Mouse (Mus musculus) embryonic facial prominence, embryonic 15.5 days (tissue): Measurements from ENCODE around the gene Tnfaip8l2. TPM values are rescaled to one million over a fixed set of nuclear protein-coding genes. Genes with fewer than 3 reads are reported as not detected.
A peak's percentile ranks its signal among the peaks of the same experiment; 100 is the strongest.

Experiments
- ATAC-seq: fragments of 200-750 bp; cut with Nextera tagmentation; 2 replicates; pipeline ENCODE4 v1.8.0; 2017; ENCODE audit warnings: low read depth, moderate TSS enrichment; ENCODE audit not compliant: insufficient number of reproducible peaks, low FRiP score, low TSS enrichment
- H3K27ac ChIP-seq: fragments of 300-500 bp; sonication (generic); replicated peaks from 2 replicates; pipeline ENCODE4 v1.5.1; 2015; ENCODE audit warnings: mild to moderate bottlenecking, inconsistent platforms
- H3K27me3 ChIP-seq: fragments of 300-500 bp; sonication (generic); 2 replicates; pipeline ENCODE4 v1.6.1; 2015; ENCODE audit warnings: inconsistent platforms
- H3K36me3 ChIP-seq: fragments of 300-500 bp; sonication (generic); 2 replicates; pipeline ENCODE4 v1.6.1; 2015; ENCODE audit warnings: mild to moderate bottlenecking, inconsistent platforms
- H3K4me1 ChIP-seq: fragments of 300-500 bp; sonication (generic); 2 replicates; pipeline ENCODE4 v1.6.1; 2015; ENCODE audit warnings: inconsistent platforms
- H3K4me2 ChIP-seq: fragments of 300-500 bp; sonication (generic); replicated peaks from 2 replicates; pipeline ENCODE4 v1.6.1; 2015; ENCODE audit warnings: mild to moderate bottlenecking, inconsistent platforms
- H3K4me3 ChIP-seq: fragments of 300-500 bp; sonication (generic); replicated peaks from 2 replicates; pipeline ENCODE4 v1.5.1; 2015; ENCODE audit warnings: mild to moderate bottlenecking, inconsistent platforms
- H3K9ac ChIP-seq: fragments of 300-500 bp; sonication (generic); 2 replicates; pipeline ENCODE4 v1.6.1; 2015; ENCODE audit warnings: inconsistent platforms
- H3K9me3 ChIP-seq: fragments of 300-500 bp; sonication (generic); replicated peaks from 2 replicates; pipeline ENCODE4 v1.6.1; 2016; ENCODE audit warnings: inconsistent platforms
- WGBS: fragments of 180-500 bp; shearing (Covaris S2); methylation state at CpG from one replicate; pipeline ENCODE4 v1.1.7; 2015; 5-methylcytosine and 5-hydroxymethylcytosine counted together
- polyA plus RNA-seq: library from polyadenylated mRNA; unstranded; fragments of >200 nt; fragmentation: Nextera tagmentation; extraction: Ambion mirVana; gene quantifications from 2 replicates; pipeline ENCODE4 v1.2.1, GENCODE M21; 2015

Gene Tnfaip8l2
- polyA plus RNA-seq, 1 experiment from 2014 or later, result 6.6 TPM

- H3K4me2 ChIP-seq, result peak overlapping the region; percentile 74
- no peak for ATAC-seq
- no peak overlapping the region for H3K9ac ChIP-seq
- WGBS, result 15% methylated on average over 8 of the region's 8 CpGs
- H3K36me3 ChIP-seq, result 0 out of 2 replicates have a peak, but pooled peaks cover 2% of the 10 kb centered on the region
- H3K27me3 ChIP-seq, result no peaks in the 10 kb centered on the region
- peaks cover 40% of the 10 kb centered on the region for H3K4me1 ChIP-seq
- H3K9me3 ChIP-seq, result no peaks in the 10 kb centered on the region
- H3K27ac ChIP-seq, result no peak overlapping the region
- H3K4me3 ChIP-seq, result peak overlapping the region; percentile 65
Observed at GRCm38 (mm10) chr3:95159511-95159986, 17.4 kb upstream of the Tnfaip8l2 start.

- Histone ChIP-seq H3K4me1 (no peaks in the 10 kb centered on the region), H3K36me3 (no peaks in the 10 kb centered on the region), H3K27me3 (no peaks in the 10 kb centered on the region), H3K9me3 (no peaks in the 10 kb centered on the region), H3K27ac (no peak overlapping the region), H3K4me2 (no peak overlapping the region), H3K4me3 (no peak overlapping the region), H3K9ac (no peak overlapping the region)
- 48% methylated on average over 4 of the region's 4 CpGs for WGBS
- no peak for ATAC-seq
Observed at GRCm38 (mm10) chr3:95153874-95154273, 11.7 kb upstream of the Tnfaip8l2 start.

GRCm38 (mm10) chr3:95147924-95148323 is 5.8 kb upstream of the Tnfaip8l2 start:
- ATAC-seq, result no peak
- H3K9me3 ChIP-seq, result no peaks in the 10 kb centered on the region
- no peak overlapping the region for H3K4me3 ChIP-seq
- H3K36me3 ChIP-seq, result no peaks in the 10 kb centered on the region
- WGBS, result 47% methylated on average over 3 of the region's 3 CpGs
- no peaks in the 10 kb centered on the region for H3K27me3 ChIP-seq
- H3K27ac ChIP-seq, result no peak overlapping the region
- H3K9ac ChIP-seq, result no peak overlapping the region
- H3K4me2 ChIP-seq, result no peak overlapping the region
- no peaks in the 10 kb centered on the region for H3K4me1 ChIP-seq

DNA sequence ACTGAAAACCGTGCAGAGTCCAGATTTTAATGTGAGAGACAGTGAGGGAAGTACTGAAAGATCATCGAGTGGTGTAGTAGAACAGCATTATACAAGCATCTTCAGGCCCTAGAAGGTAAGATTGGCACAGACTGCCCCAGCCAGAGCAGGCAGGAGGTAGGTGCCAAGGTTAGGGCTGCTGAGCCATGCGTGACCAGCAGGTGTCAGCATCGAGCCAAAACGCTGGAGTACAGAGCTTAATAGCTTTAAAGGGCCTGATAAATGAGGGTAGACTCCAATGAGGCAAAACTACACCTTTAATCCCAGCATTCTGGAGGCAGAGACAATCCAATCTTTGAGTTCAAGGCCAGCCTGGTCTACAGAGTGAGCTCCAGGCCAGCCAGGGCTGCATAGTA is 454 bp upstream of the Tnfaip8l2 start:
- Histone ChIP-seq H3K9me3 (no peaks in the 10 kb centered on the region), H3K4me3 (no peak overlapping the region), H3K9ac (no peak overlapping the region), H3K4me2 (no peak overlapping the region), H3K27me3 (no peaks in the 10 kb centered on the region), H3K4me1 (no peaks in the 10 kb centered on the region), H3K36me3 (peaks cover 27% of the 10 kb centered on the region), H3K27ac (no peak overlapping the region)
- WGBS, result 7% methylated on average over 5 of the region's 5 CpGs
- 0 out of 2 replicates have a peak, but pooled peaks have one; percentile 52 for ATAC-seq

- WGBS, result 90% methylated on average over 9 of the region's 9 CpGs
Observed at GRCm38 (mm10) chr3:95141474-95141873, 686 bp downstream of the Tnfaip8l2 start.

GRCm38 (mm10) chr3:95140795-95141194 is 1.4 kb downstream of the Tnfaip8l2 start:
- Histone ChIP-seq H3K27ac (no peak overlapping the region), H3K4me1 (peaks cover 5% of the 10 kb centered on the region; the same call in 1 of the 2 replicates), H3K36me3 (peaks cover 27% of the 10 kb centered on the region), H3K27me3 (no peaks in the 10 kb centered on the region), H3K4me3 (no peak overlapping the region), H3K9me3 (no peaks in the 10 kb centered on the region), H3K4me2 (no peak overlapping the region), H3K9ac (no peak overlapping the region)
- ATAC-seq, result no peak
- 91% methylated on average over 6 of the region's 6 CpGs for WGBS

More at GRCm38 (mm10) chr3:95141474-95141873, 686 bp downstream of the Tnfaip8l2 start:
- Histone ChIP-seq H3K36me3 (peaks cover 27% of the 10 kb centered on the region), H3K9ac (no peak overlapping the region), H3K27ac (no peak overlapping the region), H3K4me1 (no peaks in the 10 kb centered on the region), H3K9me3 (no peaks in the 10 kb centered on the region), H3K27me3 (no peaks in the 10 kb centered on the region), H3K4me3 (no peak overlapping the region), H3K4me2 (no peak overlapping the region)
- no peak for ATAC-seq

DNA sequence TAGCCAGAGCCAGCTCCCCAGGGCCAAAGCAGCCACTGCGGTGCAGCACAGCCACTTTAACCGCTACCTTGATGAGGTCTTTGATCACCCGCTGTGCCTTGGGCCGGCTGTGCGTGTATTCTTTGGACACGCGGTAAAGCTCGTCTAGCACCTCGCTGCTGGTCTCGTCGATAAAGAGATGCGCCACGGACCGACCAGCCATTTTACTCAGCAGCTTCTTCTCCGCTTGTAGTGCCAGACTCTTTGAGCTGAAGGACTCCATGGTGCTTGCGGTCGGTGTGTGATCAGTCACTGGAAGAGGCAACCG is 1.9 kb downstream of the Tnfaip8l2 start:
- no peak overlapping the region for H3K4me2 ChIP-seq
- peaks cover 10% of the 10 kb centered on the region for H3K4me1 ChIP-seq
- no peak overlapping the region for H3K4me3 ChIP-seq
- H3K9me3 ChIP-seq, result no peaks in the 10 kb centered on the region
- no peaks in the 10 kb centered on the region for H3K27me3 ChIP-seq
- H3K27ac ChIP-seq, result no peak overlapping the region
- ATAC-seq, result no peak
- peaks cover 27% of the 10 kb centered on the region for H3K36me3 ChIP-seq
- H3K9ac ChIP-seq, result no peak overlapping the region
- WGBS, result 71% methylated on average over 18 of the region's 18 CpGs

GRCm38 (mm10) chr3:95139586-95140288 is 2.4 kb downstream of the Tnfaip8l2 start:
- ATAC-seq, result no peak
- no peaks in the 10 kb centered on the region for H3K27me3 ChIP-seq
- no peak overlapping the region for H3K4me3 ChIP-seq
- no peak overlapping the region for H3K4me2 ChIP-seq
- H3K4me1 ChIP-seq, result peaks cover 14% of the 10 kb centered on the region
- 73% methylated on average over 25 of the region's 25 CpGs for WGBS
- H3K9me3 ChIP-seq, result no peaks in the 10 kb centered on the region
- no peak overlapping the region for H3K9ac ChIP-seq
- H3K27ac ChIP-seq, result no peak overlapping the region
- peaks cover 27% of the 10 kb centered on the region for H3K36me3 ChIP-seq

GRCm38 (mm10) chr3:95136336-95136735 is 5.8 kb downstream of the Tnfaip8l2 start:
- Histone ChIP-seq H3K9ac (no peak overlapping the region), H3K4me3 (no peak overlapping the region), H3K27ac (no peak overlapping the region), H3K27me3 (no peaks in the 10 kb centered on the region), H3K9me3 (no peaks in the 10 kb centered on the region), H3K36me3 (peaks cover 31% of the 10 kb centered on the region), H3K4me2 (no peak overlapping the region), H3K4me1 (peaks cover 19% of the 10 kb centered on the region)
- no peak for ATAC-seq
- 88% methylated on average over 3 of the region's 3 CpGs for WGBS

DNA sequence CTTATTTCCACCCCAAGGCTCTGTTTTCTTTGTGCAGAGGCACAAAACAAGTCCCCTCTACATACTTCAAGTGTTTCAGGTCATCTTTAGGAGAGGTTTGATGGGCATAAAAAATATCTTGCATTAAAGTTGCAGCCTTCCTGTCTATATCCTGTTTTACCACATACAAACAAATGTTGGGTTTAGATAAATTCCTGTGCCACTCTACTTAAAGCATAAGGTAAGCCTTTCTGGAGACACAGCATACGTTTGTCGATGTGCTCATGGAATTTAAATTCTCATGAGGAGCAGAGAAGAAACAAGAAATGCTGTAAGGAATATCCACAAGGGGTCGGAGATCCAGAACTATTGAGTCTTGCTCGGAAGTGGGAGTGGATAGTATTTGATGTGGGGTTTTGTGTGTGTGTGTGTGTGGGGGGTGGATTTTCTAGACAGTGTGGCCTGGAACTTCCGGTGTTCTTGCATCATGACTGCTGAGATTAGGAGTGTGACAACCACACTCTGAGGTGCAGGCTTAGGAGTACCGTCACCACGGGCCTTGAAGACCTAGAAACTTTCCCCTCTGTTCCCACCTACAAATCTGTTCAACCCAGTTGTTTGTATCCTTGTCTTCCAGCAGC is 6.6 kb downstream of the Tnfaip8l2 start:
- no peak overlapping the region for H3K9ac ChIP-seq
- ATAC-seq, result no peak
- no peaks in the 10 kb centered on the region for H3K9me3 ChIP-seq
- peak overlapping the region; percentile 56 for H3K4me2 ChIP-seq
- peaks cover 30% of the 10 kb centered on the region for H3K36me3 ChIP-seq
- H3K27me3 ChIP-seq, result no peaks in the 10 kb centered on the region
- 74% methylated on average over 7 of the region's 7 CpGs for WGBS
- peaks cover 19% of the 10 kb centered on the region for H3K4me1 ChIP-seq
- H3K27ac ChIP-seq, result no peak overlapping the region; the same call in 1 of the 2 replicates
- H3K4me3 ChIP-seq, result peak overlapping the region; percentile 37

DNA sequence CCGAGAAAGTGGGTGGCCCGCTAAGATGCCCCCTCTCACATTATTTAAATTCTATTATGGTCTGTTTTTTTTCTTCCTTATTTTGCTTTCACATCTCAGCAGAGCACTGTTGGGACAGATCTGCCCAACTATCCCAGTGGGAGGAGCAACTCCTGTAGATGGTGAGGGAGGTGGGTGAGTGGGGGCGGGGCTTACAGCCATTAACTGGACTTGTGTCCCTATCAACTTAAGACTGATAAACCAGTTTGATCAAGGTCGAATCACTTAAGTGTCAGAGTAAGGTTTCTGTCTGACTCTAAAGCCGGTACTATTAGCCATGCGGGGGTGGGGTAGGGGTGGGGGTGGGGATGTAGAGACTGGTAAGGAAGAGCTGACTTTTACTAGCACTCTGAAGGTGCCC is 7.1 kb downstream of the Tnfaip8l2 start:
- 0 out of 2 replicates have a peak overlapping the region, but pooled peaks have one; percentile 39 for H3K27ac ChIP-seq
- peak overlapping the region; percentile 31; the same call in 1 of the 2 replicates for H3K9ac ChIP-seq

More for the DNA sequence above, 7.1 kb downstream of the Tnfaip8l2 start:
- H3K4me1 ChIP-seq, result peaks cover 19% of the 10 kb centered on the region
- H3K4me2 ChIP-seq, result peak overlapping the region; percentile 56
- no peaks in the 10 kb centered on the region for H3K9me3 ChIP-seq
- H3K4me3 ChIP-seq, result peak overlapping the region; percentile 37
- H3K36me3 ChIP-seq, result peaks cover 29% of the 10 kb centered on the region
- ATAC-seq, result no peak
- WGBS, result 19% methylated on average over 6 of the region's 6 CpGs
- no peaks in the 10 kb centered on the region for H3K27me3 ChIP-seq
